Mouse (Mus musculus) yolk sac, embryonic 10.5 days (tissue): Measurements from ENCODE around the gene Pidd1.
A peak's percentile ranks its signal among the peaks of the same experiment; 100 is the strongest.
"Not testable (repeated sequence)": the region's sequence is repeated elsewhere in the genome, so short reads cannot be mapped to it uniquely, and the experiment has no call there.

Experiments used
- DNase-seq: peaks from one replicate; pipeline ENCODE4 v3.0.0-alpha.2; 2017; ENCODE audit warnings: low spot score

Pidd1 gene

GRCm38 (mm10) chr7:141413809-141414584 lies 29.8 kb downstream of the Pidd1 start, which contains the start of gene Gatd1:
TSS of gene Gatd1 (minus strand) at chr7:141414136.
- peak; percentile 100 for DNase-seq

DNA sequence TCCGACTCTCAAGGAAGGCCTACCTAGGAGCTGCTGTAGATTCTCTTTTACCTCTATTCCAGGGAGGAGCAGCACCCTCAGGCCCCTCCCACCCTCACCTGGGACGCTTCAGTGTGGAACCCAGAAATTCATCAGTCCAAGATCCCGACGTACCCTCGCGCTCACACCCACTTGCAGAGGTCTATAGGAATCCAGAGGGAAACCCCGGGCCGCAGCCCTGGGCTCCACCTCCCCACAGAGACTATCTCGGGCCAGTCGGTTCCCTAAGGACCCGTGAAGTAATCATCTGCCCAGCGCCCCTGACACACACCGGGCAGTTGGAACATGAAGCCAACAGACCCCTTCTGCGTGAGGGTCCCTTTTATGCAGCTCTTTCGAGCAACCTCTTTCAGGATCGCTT lies 30.5 kb downstream of the Pidd1 start:
- peak; percentile 53 for DNase-seq

DNA sequence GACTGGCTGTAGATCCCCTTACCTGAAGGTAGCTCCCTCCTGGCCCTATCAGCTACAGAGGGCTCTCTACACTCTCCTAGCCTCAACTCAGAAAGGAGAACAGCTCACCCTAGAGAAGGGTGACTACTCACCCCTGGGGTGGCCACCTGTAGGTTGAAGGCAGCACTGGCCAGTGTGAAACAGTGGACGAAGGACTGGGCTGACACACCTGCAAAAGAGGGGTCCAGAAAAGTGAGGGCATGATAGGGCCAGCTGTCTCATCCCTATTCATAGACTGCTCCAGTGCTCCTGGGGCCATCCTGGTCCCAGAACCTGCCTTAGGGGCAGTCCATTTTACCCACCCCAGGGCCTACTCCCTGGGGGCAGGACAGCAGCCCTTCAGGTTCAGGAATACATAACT lies 32.2 kb downstream of the Pidd1 start:
- no peak for DNase-seq

DNA sequence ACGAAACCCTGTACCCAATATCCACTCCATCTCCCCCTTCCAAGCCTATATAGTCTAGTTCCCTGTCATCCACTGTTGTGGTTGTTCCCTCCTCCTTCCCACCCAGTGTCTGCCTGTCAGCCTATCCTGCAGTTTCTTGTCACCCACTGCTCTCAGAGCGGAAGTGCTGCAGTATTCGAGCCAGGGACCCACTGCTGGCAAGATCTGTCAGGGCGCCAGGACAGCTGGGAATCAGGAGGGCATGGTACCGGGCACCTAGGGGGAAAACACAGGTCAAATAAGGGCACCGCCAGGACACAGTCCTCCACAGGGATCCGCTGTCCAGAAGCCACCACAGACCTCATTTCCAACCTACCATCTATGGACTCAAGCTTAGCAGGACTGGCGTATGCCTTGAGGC lies 33.2 kb downstream of the Pidd1 start:
- DNase-seq = no peak

- DNase-seq = peak; percentile 70
These were observed 35.0 kb downstream of the Pidd1 start for GRCm38 (mm10) chr7:141408833-141409232.

GRCm38 (mm10) chr7:141407670-141408069 lies 36.2 kb downstream of the Pidd1 start:
- DNase-seq = not testable (repeated sequence)

DNA sequence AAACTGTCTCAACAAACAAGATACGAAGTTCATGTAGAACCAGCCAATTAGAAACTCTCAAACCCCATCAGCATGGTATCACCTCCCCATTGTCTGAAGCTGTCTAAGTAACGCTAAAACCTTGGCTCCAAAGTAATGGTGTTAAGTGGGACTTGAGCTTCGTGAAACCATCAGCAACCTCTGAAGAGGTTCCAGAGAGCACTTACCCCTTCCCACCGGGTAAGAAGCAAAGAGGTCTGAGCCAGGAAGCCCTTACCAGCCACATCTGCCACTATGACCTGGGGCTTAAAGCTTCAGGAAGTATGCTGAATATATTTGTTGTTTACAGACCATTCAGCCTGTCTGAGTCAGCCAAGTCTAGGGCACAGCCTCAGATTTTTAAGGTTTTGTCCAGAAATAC lies 38.4 kb downstream of the Pidd1 start:
- DNase-seq = no peak

DNA sequence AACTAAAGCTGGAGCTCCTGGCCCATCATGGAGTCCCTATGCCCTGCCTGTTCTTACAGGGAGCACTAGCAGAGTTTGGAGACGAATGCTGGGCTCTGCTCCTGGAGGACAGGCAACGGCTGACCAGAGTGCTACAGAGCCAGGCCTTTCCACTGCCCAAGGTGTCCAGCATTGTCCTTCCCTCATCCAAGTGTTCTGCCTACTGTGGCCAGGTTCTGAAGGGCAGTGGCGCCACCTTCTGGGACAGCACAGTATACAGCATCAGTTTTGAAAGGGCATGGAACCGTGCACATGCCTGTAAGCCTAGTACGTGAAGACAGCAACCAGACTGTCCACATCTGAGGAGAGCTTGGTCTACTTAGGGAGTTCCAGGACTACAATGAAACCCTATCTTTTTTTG lies 40.5 kb downstream of the Pidd1 start:
- peak; percentile 45 for DNase-seq

- DNase-seq = no peak
These were observed 48.5 kb downstream of the Pidd1 start for GRCm38 (mm10) chr7:141395348-141395747.

DNA sequence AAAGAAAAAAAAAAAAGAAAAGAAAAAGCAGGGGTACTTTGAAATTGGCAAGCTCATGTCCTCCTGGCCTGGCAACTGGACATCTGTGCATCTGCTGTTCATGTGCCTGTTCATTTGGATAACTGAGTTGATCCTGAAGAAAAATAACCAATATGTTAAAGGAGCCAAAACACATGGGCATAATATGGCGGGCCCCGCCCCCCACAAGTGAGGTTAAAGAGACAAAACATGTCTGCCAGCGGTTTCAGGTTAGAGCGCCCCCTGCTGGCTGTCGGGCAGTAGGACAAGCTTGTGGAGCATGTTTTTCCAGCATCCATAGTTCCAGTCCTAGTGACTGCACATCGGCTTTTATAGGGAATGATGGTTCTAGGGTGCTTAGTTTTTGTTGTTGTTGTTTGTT lies 49.1 kb downstream of the Pidd1 start:
- DNase-seq = peak; percentile 51

DNA sequence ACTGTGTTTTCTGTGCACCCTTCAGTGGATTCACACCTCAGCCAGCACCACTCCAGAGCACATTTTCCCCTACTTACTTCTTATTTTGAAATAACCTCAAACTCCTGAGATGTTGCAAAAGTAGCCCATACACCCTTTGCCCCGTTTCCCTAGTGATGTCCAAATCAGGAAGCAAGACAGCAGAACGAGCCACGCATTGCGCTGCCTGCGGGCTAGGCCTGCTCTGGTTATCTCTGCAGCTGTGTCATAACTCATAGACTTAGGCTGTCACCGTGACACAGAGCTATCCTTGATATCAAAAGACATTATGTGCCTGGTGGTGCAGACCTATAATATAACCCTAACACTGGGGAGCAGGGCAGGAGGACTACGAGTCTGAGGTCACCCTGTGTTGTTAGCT lies 49.7 kb downstream of the Pidd1 start:
- DNase-seq = no peak

DNA sequence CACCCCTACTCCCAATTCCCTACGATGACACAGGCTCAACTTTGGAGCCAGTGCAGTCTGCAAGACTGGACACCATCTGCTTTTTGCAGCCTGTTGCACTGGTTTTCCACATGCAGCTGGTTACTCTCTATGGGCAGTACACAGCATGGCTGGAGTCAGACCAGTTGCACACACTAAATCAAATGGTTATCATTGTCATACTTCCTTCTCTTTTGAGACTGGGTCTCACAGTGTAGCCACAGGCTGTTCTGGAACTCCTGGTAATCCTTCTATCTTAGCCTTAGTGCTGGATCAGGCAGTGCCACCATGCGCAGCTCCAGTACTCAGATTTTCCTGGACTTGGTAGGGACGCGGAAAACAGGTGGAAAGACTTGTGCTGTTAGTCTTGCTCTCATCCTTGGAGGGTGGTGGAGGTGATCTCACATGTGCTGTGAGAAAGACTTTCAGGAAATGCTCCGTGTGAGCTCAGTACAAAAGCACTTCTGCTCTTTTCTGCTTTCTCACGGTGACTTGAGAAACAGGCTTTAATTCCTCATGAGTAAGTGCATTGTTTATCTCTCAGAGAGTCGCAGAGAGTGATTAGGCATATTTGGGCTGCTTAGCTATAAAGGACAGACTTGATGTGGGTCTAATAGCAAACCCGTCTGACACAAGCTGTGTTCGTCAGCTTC lies 51.1 kb downstream of the Pidd1 start:
- no peak for DNase-seq

GRCm38 (mm10) chr7:141391625-141392551 lies 51.9 kb downstream of the Pidd1 start, which contains the start of gene Taldo1:
TSS of gene Taldo1 (plus strand) at chr7:141392199.
- peak; percentile 96 for DNase-seq

DNA sequence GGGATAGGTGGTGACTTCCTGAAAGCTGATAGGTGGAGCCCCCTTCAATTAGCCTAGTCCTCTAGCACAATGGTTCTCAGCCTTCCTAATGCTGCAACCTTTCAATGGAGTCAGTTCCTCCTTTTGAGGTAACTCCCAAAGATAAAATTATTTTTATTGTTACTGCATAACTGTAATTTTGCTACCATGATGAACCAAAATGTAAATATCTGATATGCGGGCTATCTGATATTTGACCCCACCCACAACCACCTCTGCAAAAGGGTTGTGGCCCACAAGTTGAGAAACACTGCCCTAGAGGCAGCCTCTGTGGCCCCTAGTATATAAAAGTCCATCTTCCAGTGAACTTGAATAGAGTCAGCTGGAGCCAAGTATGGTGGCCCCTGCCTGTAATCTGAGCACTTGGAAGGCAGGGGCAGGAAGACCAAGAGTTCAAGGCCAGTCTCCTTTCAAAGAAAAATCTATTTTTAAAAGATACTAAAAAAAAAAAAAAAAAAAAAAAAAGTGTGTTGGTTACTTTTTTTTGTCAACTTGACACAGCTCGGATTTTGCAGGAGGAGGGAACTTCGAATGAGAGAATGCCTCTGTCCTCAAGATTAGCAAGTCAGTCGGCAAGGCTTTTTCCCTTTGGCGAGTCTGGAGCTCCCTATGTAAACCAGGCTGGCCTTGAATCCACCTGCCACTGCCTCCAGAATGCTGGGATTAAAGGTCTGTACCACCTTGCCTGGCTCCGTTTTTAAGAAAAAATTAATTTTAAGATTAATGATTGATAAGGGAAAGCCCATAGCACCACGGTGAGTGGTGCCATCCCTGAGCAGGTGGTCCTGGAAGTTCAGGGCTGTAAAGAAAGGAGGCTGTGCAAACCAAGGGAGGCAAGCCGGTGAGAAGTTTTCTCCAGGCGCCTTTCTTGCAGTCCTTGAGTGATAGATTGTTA lies 53.2 kb downstream of the Pidd1 start:
- no peak for DNase-seq

GRCm38 (mm10) chr7:141388487-141389109 lies 55.2 kb downstream of the Pidd1 start:
- no peak for DNase-seq
